ENCODE assay signal across 8 mouse cellular contexts in the genomic region with DNA sequence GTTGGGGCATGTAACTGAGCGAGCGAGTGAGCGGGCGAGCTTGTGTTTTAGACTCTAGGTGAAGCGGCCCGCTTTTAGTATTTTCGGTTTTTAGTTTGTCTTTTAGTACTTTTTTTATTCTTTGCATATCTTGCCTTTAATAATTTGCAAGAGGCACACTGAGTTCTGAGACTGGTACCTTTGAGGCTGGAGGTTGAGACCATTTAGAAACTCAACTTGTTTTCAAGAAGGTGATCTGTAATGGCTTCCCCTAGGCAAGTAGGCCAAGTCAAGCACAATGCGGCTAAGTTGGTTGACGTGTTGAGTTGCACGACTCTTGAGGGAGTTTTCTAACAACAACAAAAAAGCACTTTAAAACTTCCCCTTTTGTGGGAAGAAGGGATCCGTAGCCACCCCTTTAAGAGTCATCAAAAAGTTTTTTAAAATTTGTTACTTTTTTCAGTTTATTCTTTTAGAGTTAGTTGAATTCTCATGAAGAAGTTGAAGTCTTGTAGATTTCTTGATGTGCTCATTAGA. TPM values are rescaled to one million over a fixed set of nuclear protein-coding genes. Genes with fewer than 3 reads are reported as not detected.
DNase-seq lines count a peak whose midpoint lies in the region; ATAC-seq lines count a peak whose summit lies in the region.

No protein-coding gene starts in this region.

- no peak for ATAC-seq in embryonic facial prominence, embryonic 12.5 days (ENCODE audit: insufficient number of reproducible peaks, insufficient read depth, low FRiP score, low TSS enrichment)
- ATAC-seq in intestine, embryonic 16.5 days: no peak
- ATAC-seq in midbrain, embryonic 12.5 days (ENCODE audit: low FRiP score, low read depth): no peak
- ATAC-seq in cerebellum, adult (ENCODE audit: insufficient number of reproducible peaks, low FRiP score, low TSS enrichment): no peak

- peak overlapping the region; percentile 98 for H3K27ac ChIP-seq in embryonic facial prominence, embryonic 12.5 days
- H3K27ac ChIP-seq in intestine, embryonic 16.5 days (ENCODE audit: low read length): peak overlapping the region; percentile 97
- peak overlapping the region; percentile 88; the same call in 1 of the 2 replicates for H3K27ac ChIP-seq in midbrain, embryonic 12.5 days (replicated peaks)

- H3K27me3 ChIP-seq in embryonic facial prominence, embryonic 12.5 days: no peaks in the 10 kb centered on the region
- H3K27me3 ChIP-seq in intestine, embryonic 16.5 days (replicated peaks; ENCODE audit: control insufficient read depth, insufficient read depth, low read length): no peaks in the 10 kb centered on the region
- H3K27me3 ChIP-seq in midbrain, embryonic 12.5 days: peaks cover 10% of the 10 kb centered on the region

- peak overlapping the region; percentile 94 for H3K4me3 ChIP-seq in embryonic facial prominence, embryonic 12.5 days
- peak overlapping the region; percentile 91 for H3K4me3 ChIP-seq in intestine, embryonic 16.5 days (ENCODE audit: low read length)
- H3K4me3 ChIP-seq in midbrain, embryonic 12.5 days: peak overlapping the region; percentile 86

- peaks cover 38% of the 10 kb centered on the region for H3K36me3 ChIP-seq in embryonic facial prominence, embryonic 12.5 days
- peaks cover 9% of the 10 kb centered on the region for H3K36me3 ChIP-seq in intestine, embryonic 16.5 days (ENCODE audit: control insufficient read depth, insufficient read depth, low read length)
- peaks cover 31% of the 10 kb centered on the region for H3K36me3 ChIP-seq in midbrain, embryonic 12.5 days

- peak overlapping the region; percentile 97 for H3K9ac ChIP-seq in embryonic facial prominence, embryonic 12.5 days
- H3K9ac ChIP-seq in intestine, embryonic 16.5 days (ENCODE audit: low read depth, low read length): peak overlapping the region; percentile 93
- peak overlapping the region; percentile 90 for H3K9ac ChIP-seq in midbrain, embryonic 12.5 days (replicated peaks)

- peak; percentile 40 to 56 for DNase-seq in spleen, postnatal 36 days (ENCODE audit: low spot score in 2 of 2)
- DNase-seq in spleen, adult 12 weeks (ENCODE audit: low spot score): no peak
- no peak for DNase-seq in adrenal gland, postnatal 25 days
- DNase-seq in spleen, adult 18-20 months: no peak

- no peaks in the 10 kb centered on the region for H3K9me3 ChIP-seq in embryonic facial prominence, embryonic 12.5 days
- H3K9me3 ChIP-seq in intestine, embryonic 16.5 days (ENCODE audit: control insufficient read depth, low read length): no peaks in the 10 kb centered on the region
- H3K9me3 ChIP-seq in midbrain, embryonic 12.5 days: 0 out of 2 replicates have a peak, but pooled peaks cover 2% of the 10 kb centered on the region

- 3% methylated on average over 11 of the region's 11 CpGs for WGBS in embryonic facial prominence, embryonic 12.5 days
- WGBS in intestine, embryonic 16.5 days: 2% methylated on average over 11 of the region's 11 CpGs
- 3% methylated on average over 11 of the region's 11 CpGs for WGBS in midbrain, embryonic 12.5 days

- H3K4me1 ChIP-seq in embryonic facial prominence, embryonic 12.5 days: peaks cover 26% of the 10 kb centered on the region
- 0 out of 2 replicates have a peak, but pooled peaks cover 9% of the 10 kb centered on the region for H3K4me1 ChIP-seq in intestine, embryonic 16.5 days (ENCODE audit: control insufficient read depth, insufficient read depth, low read length)
- H3K4me1 ChIP-seq in midbrain, embryonic 12.5 days: peaks cover 14% of the 10 kb centered on the region

- H3K4me2 ChIP-seq in embryonic facial prominence, embryonic 12.5 days (replicated peaks): peak overlapping the region; percentile 59
- peak overlapping the region; percentile 66 for H3K4me2 ChIP-seq in intestine, embryonic 16.5 days (ENCODE audit: low read depth, low read length)
- H3K4me2 ChIP-seq in midbrain, embryonic 12.5 days (replicated peaks): peak overlapping the region; percentile 84

RNA-seq across cellular contexts. Expression of a gene that starts 1.7 kb away (rescaled TPM):
- 56.5 and 59.7 TPM in 2 replicates for polyA plus RNA-seq in embryonic facial prominence, embryonic 12.5 days (2016; fragmentation: Nextera tagmentation; extraction: Ambion mirVana)
- polyA plus RNA-seq in intestine, embryonic 16.5 days (2015; fragmentation: Nextera tagmentation; extraction: Ambion mirVana): 20.1 and 21.5 TPM in 2 replicates
- polyA plus RNA-seq in midbrain, embryonic 12.5 days (2016; fragmentation: Nextera tagmentation; extraction: Ambion mirVana): 19.4 and 20.5 TPM in 2 replicates
- 26.4 and 28.8 TPM in 2 replicates for total RNA-seq in adrenal gland, postnatal 25 days (2021)

RNA-seq across cellular contexts. Expression of a gene that starts 42.9 kb away (rescaled TPM):
- polyA plus RNA-seq in embryonic facial prominence, embryonic 12.5 days (2016; fragmentation: Nextera tagmentation; extraction: Ambion mirVana): 32.7 and 33.8 TPM in 2 replicates
- polyA plus RNA-seq in intestine, embryonic 16.5 days (2015; fragmentation: Nextera tagmentation; extraction: Ambion mirVana): 30.9 and 32.6 TPM in 2 replicates
- polyA plus RNA-seq in midbrain, embryonic 12.5 days (2016; fragmentation: Nextera tagmentation; extraction: Ambion mirVana): 35.4 and 37.0 TPM in 2 replicates
- total RNA-seq in adrenal gland, postnatal 25 days (2021): 28.7 and 42.9 TPM in 2 replicates

RNA-seq across cellular contexts. Expression of a gene that starts 43.0 kb away (rescaled TPM):
- polyA plus RNA-seq in embryonic facial prominence, embryonic 12.5 days (2016; fragmentation: Nextera tagmentation; extraction: Ambion mirVana): 76.4 and 78.9 TPM in 2 replicates
- 43.4 and 44.0 TPM in 2 replicates for polyA plus RNA-seq in intestine, embryonic 16.5 days (2015; fragmentation: Nextera tagmentation; extraction: Ambion mirVana)
- 92.3 and 95.9 TPM in 2 replicates for polyA plus RNA-seq in midbrain, embryonic 12.5 days (2016; fragmentation: Nextera tagmentation; extraction: Ambion mirVana)
- 102 and 106 TPM in 2 replicates for total RNA-seq in adrenal gland, postnatal 25 days (2021)

RNA-seq across cellular contexts. Expression of a gene that starts 55.7 kb away (rescaled TPM):
- 1.2 and 2.3 TPM in 2 replicates for polyA plus RNA-seq in embryonic facial prominence, embryonic 12.5 days (2016; fragmentation: Nextera tagmentation; extraction: Ambion mirVana)
- 1.2 and 1.5 TPM in 2 replicates for polyA plus RNA-seq in intestine, embryonic 16.5 days (2015; fragmentation: Nextera tagmentation; extraction: Ambion mirVana)
- polyA plus RNA-seq in midbrain, embryonic 12.5 days (2016; fragmentation: Nextera tagmentation; extraction: Ambion mirVana): not detected in 2 replicates
- not detected in 2 replicates for total RNA-seq in adrenal gland, postnatal 25 days (2021)

Comparison
In these comparisons a context has a peak if more than half of its experiments do, and no peak if none do; other contexts are left out.
1. DNase-seq: peak in spleen, postnatal 36 days (2 of 2); none in spleen, adult 12 weeks (single experiment), adrenal gland, postnatal 25 days (single experiment) and spleen, adult 18-20 months (0 of 2).
2. Peak in every context shown above with its lines, with median percentiles within 50 percentile points of each other: H3K27ac ChIP-seq, H3K4me2 ChIP-seq, H3K4me3 ChIP-seq and H3K9ac ChIP-seq.